Mouse (Mus musculus) embryonic facial prominence, embryonic 14.5 days (tissue): ENCODE results near the gene Frrs1. TPM values are rescaled to one million over a fixed set of nuclear protein-coding genes. Genes with fewer than 3 reads are reported as not detected.

Experiments used
- ATAC-seq: fragments of 200-750 bp; cut with Nextera tagmentation; 2 replicates; pipeline ENCODE4 v1.8.0; 2017; ENCODE audit warnings: low read depth, moderate number of reproducible peaks, moderate TSS enrichment
- DNase-seq: peaks from one replicate; pipeline ENCODE4 v3.0.0-alpha.2; 2015; ENCODE audit warnings: low spot score
- H3K27ac ChIP-seq: fragments of 300-500 bp; sonication (generic); replicated peaks from 2 replicates; pipeline ENCODE4 v1.5.1; 2014; ENCODE audit warnings: low read depth, mild to moderate bottlenecking, low read length, moderate library complexity
- H3K27me3 ChIP-seq: fragments of 300-500 bp; sonication (generic); replicated peaks from 2 replicates; pipeline ENCODE4 v1.6.1; 2014; ENCODE audit warnings: low read length; ENCODE audit not compliant: control insufficient read depth, insufficient read depth
- H3K36me3 ChIP-seq: fragments of 300-500 bp; sonication (generic); 2 replicates; pipeline ENCODE4 v1.6.1; 2014; ENCODE audit warnings: low read length, mixed read lengths; ENCODE audit not compliant: control insufficient read depth, insufficient read depth
- H3K4me1 ChIP-seq: fragments of 300-500 bp; sonication (generic); 2 replicates; pipeline ENCODE4 v1.6.1; 2014; ENCODE audit warnings: antibody characterized with exemption, low read length; ENCODE audit not compliant: control insufficient read depth, insufficient read depth
- H3K4me2 ChIP-seq: fragments of 300-500 bp; sonication (generic); 2 replicates; pipeline ENCODE4 v1.6.1; 2014; ENCODE audit warnings: low read depth, mild to moderate bottlenecking, low read length, moderate library complexity, mixed read lengths
- H3K4me3 ChIP-seq: fragments of 300-500 bp; sonication (generic); 2 replicates; pipeline ENCODE4 v1.5.1; 2014; ENCODE audit warnings: low read depth, mild to moderate bottlenecking, low read length
- H3K9ac ChIP-seq: fragments of 300-500 bp; sonication (generic); 2 replicates; pipeline ENCODE4 v1.6.1; 2014; ENCODE audit warnings: low read depth, mild to moderate bottlenecking, low read length, moderate library complexity, mixed read lengths
- H3K9me3 ChIP-seq: fragments of 300-500 bp; sonication (generic); 2 replicates; pipeline ENCODE4 v1.6.1; 2016; ENCODE audit warnings: low read length; ENCODE audit not compliant: control insufficient read depth
- WGBS: fragments of 180-500 bp; shearing (Covaris S2); extraction: QIAGEN DNeasy Blood & Tissue Kit; methylation state at CpG from one replicate; pipeline ENCODE4 v1.1.7; 2014; 5-methylcytosine and 5-hydroxymethylcytosine counted together
- polyA plus RNA-seq: library from polyadenylated mRNA; unstranded; fragments of >200 nt; fragmentation: Nextera tagmentation; extraction: Ambion mirVana; gene quantifications from 2 replicates; pipeline ENCODE4 v1.2.1, GENCODE M21; 2014

Frrs1 gene
- polyA plus RNA-seq, 1 experiment from 2014 or later, result 10.0 TPM

GRCm38 (mm10) chr3:116841311-116841710, 18.0 kb upstream of the Frrs1 start:
- Histone ChIP-seq H3K27me3 (no peaks in the 10 kb centered on the region), H3K4me3 (no peak overlapping the region), H3K36me3 (no peaks in the 10 kb centered on the region), H3K4me2 (no peak overlapping the region), H3K27ac (no peak overlapping the region), H3K9ac (no peak overlapping the region), H3K9me3 (no peaks in the 10 kb centered on the region), H3K4me1 (no peaks in the 10 kb centered on the region)
- 75% methylated on average over 2 of the region's 2 CpGs for WGBS
- DNase-seq (no peak), ATAC-seq (no peak)

DNA sequence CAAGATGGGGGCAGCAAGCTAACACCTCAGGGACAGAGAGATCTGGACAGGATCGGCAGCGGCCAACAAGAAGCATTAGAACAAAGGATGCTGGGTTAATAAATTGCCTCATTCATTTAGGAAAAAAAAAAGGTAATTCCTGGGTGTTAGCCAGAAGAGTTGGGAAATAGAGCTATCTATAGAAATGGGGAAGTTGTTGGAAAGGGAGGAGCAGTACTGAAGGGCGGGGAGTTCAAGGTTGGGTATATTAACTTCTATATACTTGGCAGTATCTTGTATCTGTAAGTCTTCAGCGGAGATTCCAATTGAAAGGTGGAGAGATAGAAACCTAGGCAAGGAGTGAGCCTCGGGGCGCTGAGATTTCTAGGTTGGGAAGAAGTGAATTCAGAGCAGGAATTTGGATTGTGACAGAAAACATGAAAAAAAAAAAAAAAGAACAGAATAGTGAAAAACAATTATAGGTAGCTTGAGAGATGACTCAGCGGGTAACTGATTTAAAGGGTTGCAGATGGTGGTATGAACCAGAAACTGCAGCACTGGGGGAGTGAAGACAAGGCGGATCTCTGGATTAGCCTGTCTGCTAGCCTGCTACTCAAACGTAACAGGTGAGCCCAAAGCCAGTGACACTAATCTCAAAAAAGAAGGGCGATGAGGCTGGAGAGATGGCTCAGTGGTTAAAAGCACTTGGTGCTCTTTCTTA, 14.2 kb upstream of the Frrs1 start:
- 77% methylated on average over 10 of the region's 10 CpGs for WGBS
- Histone ChIP-seq H3K4me3 (no peak overlapping the region), H3K9ac (no peak overlapping the region), H3K4me2 (no peak overlapping the region), H3K36me3 (no peaks in the 10 kb centered on the region), H3K27me3 (no peaks in the 10 kb centered on the region), H3K27ac (no peak overlapping the region), H3K9me3 (no peaks in the 10 kb centered on the region), H3K4me1 (no peaks in the 10 kb centered on the region)
- no peak for DNase-seq
- ATAC-seq, result no peak

DNA sequence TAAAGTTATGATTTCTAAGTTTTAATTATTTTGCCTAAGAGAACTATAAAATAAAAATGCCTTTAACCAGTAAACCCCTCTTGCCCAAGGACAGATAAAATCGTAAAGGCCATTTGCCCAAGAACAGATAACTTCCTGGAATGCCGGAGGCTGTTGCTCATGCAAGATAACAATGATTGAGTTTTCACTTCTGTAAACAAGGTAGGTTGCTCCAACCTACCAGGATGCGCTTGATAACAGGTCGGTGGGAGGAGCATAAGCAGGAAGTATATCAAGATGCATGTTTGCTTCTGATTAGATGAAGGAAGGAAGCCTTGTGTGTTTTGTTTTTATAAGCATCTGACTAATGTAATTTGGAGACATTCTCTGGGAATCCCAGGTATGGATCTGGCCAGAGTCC, 13.2 kb upstream of the Frrs1 start:
- DNase-seq (no peak), ATAC-seq (no peak)
- H3K4me3 ChIP-seq, result no peak overlapping the region
- no peaks in the 10 kb centered on the region for H3K36me3 ChIP-seq
- 92% methylated on average over 4 of the region's 4 CpGs for WGBS
- no peak overlapping the region for H3K27ac ChIP-seq
- H3K4me2 ChIP-seq, result no peak overlapping the region
- H3K9me3 ChIP-seq, result no peaks in the 10 kb centered on the region
- H3K27me3 ChIP-seq, result no peaks in the 10 kb centered on the region
- no peaks in the 10 kb centered on the region for H3K4me1 ChIP-seq
- no peak overlapping the region for H3K9ac ChIP-seq

DNA sequence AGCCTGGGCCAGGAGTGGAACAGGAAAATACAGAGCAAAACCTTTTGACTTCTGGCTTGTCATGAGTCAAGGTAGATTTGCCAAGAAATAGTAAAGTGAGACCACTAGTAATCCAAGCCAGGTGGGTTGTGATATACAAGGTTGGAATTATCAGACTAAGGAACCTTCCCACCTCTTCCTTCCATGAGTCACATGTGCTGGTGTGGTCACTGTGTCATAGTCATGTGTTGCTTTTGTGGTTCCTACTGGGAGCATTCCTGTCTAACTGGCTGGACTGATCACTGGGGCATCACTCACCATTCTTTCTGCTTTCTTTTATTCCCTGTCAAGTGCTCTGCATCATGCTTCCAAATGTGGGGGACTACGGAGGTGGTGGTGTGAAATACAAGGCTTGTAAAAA, 11.2 kb upstream of the Frrs1 start:
- H3K9ac ChIP-seq, result no peak overlapping the region
- DNase-seq (no peak), ATAC-seq (no peak)
- no peak overlapping the region for H3K4me3 ChIP-seq
- no peaks in the 10 kb centered on the region for H3K27me3 ChIP-seq
- no peak overlapping the region for H3K27ac ChIP-seq
- H3K9me3 ChIP-seq, result no peaks in the 10 kb centered on the region
- WGBS, result 90% methylated on average over 1 of the region's 1 CpGs
- H3K36me3 ChIP-seq, result no peaks in the 10 kb centered on the region
- H3K4me2 ChIP-seq, result no peak overlapping the region
- H3K4me1 ChIP-seq, result no peaks in the 10 kb centered on the region

DNA sequence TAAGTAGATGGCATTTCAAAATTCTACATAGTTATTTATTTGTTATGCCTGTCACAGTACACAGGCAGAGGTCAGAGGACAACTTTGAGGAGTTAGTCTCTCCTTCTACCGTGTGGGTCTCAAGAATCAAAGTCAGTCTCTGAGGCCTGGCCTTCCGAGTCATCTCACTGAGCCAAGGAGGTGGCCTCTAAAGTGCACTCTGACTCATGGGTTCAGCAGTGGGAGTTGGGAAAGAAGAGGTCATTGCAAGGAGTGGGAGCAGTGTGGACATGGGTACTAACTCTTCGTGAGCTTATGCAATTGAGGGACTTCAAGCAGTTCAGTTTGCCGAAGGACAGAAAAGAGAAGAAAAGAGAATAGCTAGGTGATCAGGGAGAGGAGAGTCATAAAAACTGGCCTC, 10.3 kb upstream of the Frrs1 start:
- H3K4me2 ChIP-seq, result no peak overlapping the region
- H3K27ac ChIP-seq, result no peak overlapping the region
- ATAC-seq (no peak), DNase-seq (no peak)
- H3K36me3 ChIP-seq, result no peaks in the 10 kb centered on the region
- no peaks in the 10 kb centered on the region for H3K27me3 ChIP-seq
- no peaks in the 10 kb centered on the region for H3K9me3 ChIP-seq
- no peaks in the 10 kb centered on the region for H3K4me1 ChIP-seq
- 86% methylated on average over 4 of the region's 4 CpGs for WGBS
- no peak overlapping the region for H3K9ac ChIP-seq
- no peak overlapping the region for H3K4me3 ChIP-seq

DNA sequence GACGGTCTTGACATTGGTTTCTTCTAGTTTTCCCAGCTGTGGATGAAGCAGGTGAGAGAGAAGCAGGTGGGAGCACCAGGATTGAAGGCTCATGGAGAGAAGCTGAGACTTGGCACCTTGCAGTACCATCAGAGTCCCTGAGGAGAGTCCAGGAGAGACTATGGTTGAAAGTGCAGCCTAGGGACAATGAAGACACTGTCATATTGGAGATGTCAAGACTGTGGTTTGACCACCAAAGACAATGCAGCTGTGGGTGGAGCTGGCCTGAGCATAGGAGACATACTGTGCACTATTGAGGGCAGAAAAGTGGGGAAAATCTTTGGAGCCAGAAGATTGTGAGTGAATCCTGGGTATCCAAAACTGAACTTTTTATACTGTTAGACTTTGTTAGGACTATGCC, 8.9 kb upstream of the Frrs1 start:
- no peak overlapping the region for H3K4me3 ChIP-seq
- H3K36me3 ChIP-seq, result no peaks in the 10 kb centered on the region
- H3K4me2 ChIP-seq, result no peak overlapping the region
- no peak overlapping the region for H3K9ac ChIP-seq
- H3K9me3 ChIP-seq, result no peaks in the 10 kb centered on the region
- H3K27ac ChIP-seq, result no peak overlapping the region
- ATAC-seq (no peak), DNase-seq (no peak)
- WGBS, result 93% methylated on average over 1 of the region's 1 CpGs
- no peaks in the 10 kb centered on the region for H3K4me1 ChIP-seq
- no peaks in the 10 kb centered on the region for H3K27me3 ChIP-seq

- H3K9ac ChIP-seq, result no peak overlapping the region
- H3K36me3 ChIP-seq, result no peaks in the 10 kb centered on the region
- WGBS, result 91% methylated on average over 3 of the region's 3 CpGs
- no peaks in the 10 kb centered on the region for H3K9me3 ChIP-seq
- no peak for DNase-seq
- no peak overlapping the region for H3K4me2 ChIP-seq
- H3K27ac ChIP-seq, result no peak overlapping the region
- no peak overlapping the region for H3K4me3 ChIP-seq
- H3K4me1 ChIP-seq, result no peaks in the 10 kb centered on the region
- no peak for ATAC-seq
- H3K27me3 ChIP-seq, result no peaks in the 10 kb centered on the region
Observed at GRCm38 (mm10) chr3:116852421-116852820, 6.8 kb upstream of the Frrs1 start.

DNA sequence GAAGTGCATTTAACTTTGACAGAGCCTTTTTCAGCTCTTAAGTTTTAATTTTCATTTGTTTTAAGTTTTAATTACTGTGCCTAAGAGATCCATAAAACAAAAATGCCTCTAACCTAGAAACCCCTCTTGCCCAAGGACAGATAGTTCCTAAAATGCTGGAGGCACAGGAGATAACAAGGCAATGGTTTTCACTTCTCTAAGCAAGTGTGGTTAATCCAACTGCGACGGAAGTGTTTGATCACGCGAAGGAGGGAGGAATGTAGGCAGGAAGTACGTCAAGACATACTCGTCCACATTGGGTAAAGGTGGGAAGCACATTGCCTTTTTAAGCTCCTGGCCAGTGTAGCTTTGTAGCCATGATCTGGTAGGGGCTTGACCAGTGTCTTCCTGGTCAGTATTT, 1.7 kb upstream of the Frrs1 start:
- no peak for ATAC-seq
- Histone ChIP-seq H3K36me3 (no peaks in the 10 kb centered on the region), H3K27ac (no peak overlapping the region), H3K9me3 (no peaks in the 10 kb centered on the region), H3K9ac (no peak overlapping the region), H3K4me3 (no peak overlapping the region), H3K27me3 (no peaks in the 10 kb centered on the region), H3K4me2 (no peak overlapping the region), H3K4me1 (peaks cover 3% of the 10 kb centered on the region; the same call in 1 of the 2 replicates)
- 65% methylated on average over 6 of the region's 6 CpGs for WGBS
- DNase-seq, result no peak

DNA sequence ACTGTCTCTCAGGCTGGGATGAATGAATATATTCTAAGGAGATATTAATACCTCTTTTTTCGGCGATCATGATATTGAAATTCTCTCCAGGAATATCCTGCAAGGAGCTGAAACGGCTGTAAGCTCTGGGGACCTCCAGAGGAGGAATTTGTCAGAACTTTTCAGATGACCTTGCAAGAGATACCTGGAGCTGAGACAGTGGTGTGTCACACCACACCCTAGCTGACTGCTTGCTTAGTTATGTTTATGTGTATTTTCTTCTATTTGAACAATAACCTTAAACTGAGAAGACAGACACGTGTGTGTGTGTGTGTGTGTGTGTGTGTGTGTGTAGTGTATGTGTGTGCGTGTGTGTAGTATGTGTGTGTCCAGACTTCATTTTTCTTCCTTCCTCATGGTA, 488 bp downstream of the Frrs1 start:
- Histone ChIP-seq H3K9me3 (no peaks in the 10 kb centered on the region), H3K27me3 (no peaks in the 10 kb centered on the region), H3K4me2 (no peak overlapping the region), H3K9ac (no peak overlapping the region), H3K4me3 (no peak overlapping the region), H3K36me3 (no peaks in the 10 kb centered on the region), H3K27ac (no peak overlapping the region), H3K4me1 (peaks cover 3% of the 10 kb centered on the region; the same call in 1 of the 2 replicates)
- no peak for ATAC-seq
- WGBS, result 80% methylated on average over 5 of the region's 5 CpGs
- DNase-seq, result no peak
